Mouse (Mus musculus) stomach, embryonic 15.5 days (tissue): ENCODE data around the gene Wdhd1. TPM values are rescaled to one million over a fixed set of nuclear protein-coding genes. Genes with fewer than 3 reads are reported as not detected.
"Not testable (repeated sequence)": the region's sequence is repeated elsewhere in the genome, so short reads cannot be mapped to it uniquely, and the experiment has no call there.

Experiments
- ATAC-seq: fragments of 200-750 bp; cut with Nextera tagmentation; 2 replicates; pipeline ENCODE4 v1.8.0; 2017; ENCODE audit warnings: low read depth, moderate number of reproducible peaks, moderate TSS enrichment; ENCODE audit not compliant: insufficient read depth, low FRiP score
- H3K27ac ChIP-seq: fragments of 300-500 bp; sonication (generic); 2 replicates; pipeline ENCODE4 v1.5.1; 2015; ENCODE audit warnings: mild to moderate bottlenecking, inconsistent platforms
- H3K27me3 ChIP-seq: fragments of 300-500 bp; sonication (generic); replicated peaks from 2 replicates; pipeline ENCODE4 v1.6.1; 2015; ENCODE audit warnings: inconsistent platforms
- H3K36me3 ChIP-seq: fragments of 300-500 bp; sonication (generic); 2 replicates; pipeline ENCODE4 v1.6.1; 2015; ENCODE audit warnings: inconsistent platforms
- H3K4me1 ChIP-seq: fragments of 300-500 bp; sonication (generic); 2 replicates; pipeline ENCODE4 v1.6.1; 2015; ENCODE audit warnings: inconsistent platforms
- H3K4me2 ChIP-seq: fragments of 300-500 bp; sonication (generic); 2 replicates; pipeline ENCODE4 v1.6.1; 2015; ENCODE audit warnings: mild to moderate bottlenecking, inconsistent platforms
- H3K4me3 ChIP-seq: fragments of 300-500 bp; sonication (generic); replicated peaks from 2 replicates; pipeline ENCODE4 v1.5.1; 2015; ENCODE audit warnings: inconsistent platforms
- H3K9ac ChIP-seq: fragments of 300-500 bp; sonication (generic); 2 replicates; pipeline ENCODE4 v1.6.1; 2015; ENCODE audit warnings: inconsistent platforms
- H3K9me3 ChIP-seq: fragments of 300-500 bp; sonication (generic); 2 replicates; pipeline ENCODE4 v1.6.1; 2016; ENCODE audit warnings: inconsistent platforms
- WGBS: fragments of 180-500 bp; shearing (Covaris S2); methylation state at CpG from one replicate; pipeline ENCODE4 v1.1.7; 2015; 5-methylcytosine and 5-hydroxymethylcytosine counted together
- polyA plus RNA-seq: library from polyadenylated mRNA; unstranded; fragments of >200 nt; fragmentation: Nextera tagmentation; extraction: Ambion mirVana; gene quantifications from 2 replicates; pipeline ENCODE4 v1.2.1, GENCODE M21; 2015

Gene Wdhd1
- 27.0 and 29.5 TPM in 2 replicates for polyA plus RNA-seq

DNA sequence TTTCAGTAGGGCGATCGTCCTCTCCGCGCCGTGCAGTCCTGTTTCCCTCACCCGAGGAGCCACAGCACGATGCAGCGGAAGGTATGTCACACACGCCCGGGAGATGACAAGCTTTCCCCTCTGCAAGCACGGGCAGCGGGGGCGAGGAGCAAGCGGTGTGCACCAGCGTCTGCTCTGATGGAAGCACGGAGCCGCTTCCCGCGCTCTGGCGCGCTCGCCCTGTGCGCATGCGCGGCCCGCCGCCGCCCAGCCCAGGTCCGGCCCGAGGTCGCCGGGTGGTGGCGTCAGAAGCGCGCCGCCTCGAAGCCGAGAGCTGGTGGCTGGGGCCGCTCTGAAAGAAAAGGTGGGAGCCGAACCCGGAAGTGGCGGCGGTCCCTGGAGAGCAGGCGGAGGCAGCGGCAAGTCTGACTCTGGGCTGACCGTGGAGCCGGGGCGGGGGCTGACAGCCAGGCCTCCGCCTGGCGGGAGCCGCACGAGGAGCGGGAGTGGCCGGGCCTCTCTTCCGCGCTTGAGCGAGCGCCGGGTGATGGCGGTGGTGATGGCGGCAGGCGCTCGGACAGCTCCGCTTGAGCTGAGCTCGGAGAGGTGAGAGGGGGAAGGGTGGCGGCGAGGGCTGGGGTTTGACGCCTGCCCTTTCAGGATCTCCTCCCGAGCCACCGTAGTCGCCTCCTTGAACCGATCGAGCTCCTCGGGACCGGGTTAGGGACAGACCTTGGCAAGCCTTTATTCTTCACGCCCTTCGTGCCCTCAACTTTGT lies at the start of gene Wdhd1, which contains the start of gene Socs4:
TSS of gene Wdhd1 (minus strand) at position 221 of the 757 bp plus-strand sequence.
TSS of gene Socs4 (plus strand) at position 295 of the 757 bp plus-strand sequence.
- H3K9me3 ChIP-seq: no peaks in the 10 kb centered on the region
- H3K36me3 ChIP-seq: no peaks in the 10 kb centered on the region
- peak within 1 kb of the TSS; percentile 95 for H3K4me3 ChIP-seq
- peak; percentile 96 for ATAC-seq
- peak within 1 kb of the TSS; percentile 96 for H3K27ac ChIP-seq
- H3K4me1 ChIP-seq: no peaks in the 10 kb centered on the region
- no peaks in the 10 kb centered on the region for H3K27me3 ChIP-seq
- under 1% methylated on average over 77 of the region's 77 CpGs for WGBS
- H3K4me2 ChIP-seq: peak within 1 kb of the TSS; percentile 76
- peak within 1 kb of the TSS; percentile 89 for H3K9ac ChIP-seq

DNA sequence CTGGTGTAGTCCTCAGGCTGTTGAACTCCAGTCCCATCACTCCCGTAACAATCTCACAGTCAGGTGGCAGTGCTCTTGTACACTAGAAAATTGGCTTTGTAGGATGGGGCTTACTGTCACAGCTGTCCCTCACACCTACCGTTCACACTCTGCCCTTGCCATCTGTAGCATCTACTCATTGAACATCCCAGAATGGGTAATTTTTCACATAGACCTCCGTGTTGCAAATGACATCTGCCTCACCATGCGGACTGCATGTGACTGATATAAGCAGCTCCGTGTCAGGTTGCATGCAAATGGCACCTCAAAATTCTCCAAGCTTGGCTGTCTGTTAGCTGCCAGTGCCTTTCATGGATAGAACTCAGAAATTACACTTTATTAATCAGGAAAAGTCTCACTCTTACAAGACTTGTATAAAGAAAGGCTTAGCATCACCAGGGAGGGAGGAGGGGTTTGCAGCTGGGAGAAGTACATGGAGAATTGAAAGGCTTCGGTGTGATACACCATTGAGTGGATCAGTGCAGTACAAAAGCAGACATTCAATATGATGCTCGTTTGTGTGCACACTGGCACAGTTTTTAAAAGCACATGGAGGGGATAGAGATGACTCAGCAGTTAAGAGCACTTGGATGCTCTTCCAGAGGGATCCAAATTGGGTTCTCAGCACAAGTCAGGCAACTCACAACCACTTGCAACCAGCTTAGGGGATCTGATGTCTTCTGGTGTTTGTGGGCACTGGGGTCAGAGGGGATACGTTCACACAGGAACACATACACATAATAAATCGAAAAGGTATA lies 49.5 kb upstream of the Wdhd1 start:
- no peak overlapping the region for H3K9ac ChIP-seq
- no peak overlapping the region for H3K4me3 ChIP-seq
- no peak overlapping the region for H3K27ac ChIP-seq
- 79% methylated on average over 9 of the region's 9 CpGs for WGBS
- H3K27me3 ChIP-seq: no peaks in the 10 kb centered on the region
- no peaks in the 10 kb centered on the region for H3K9me3 ChIP-seq
- 0 out of 2 replicates have a peak, but pooled peaks cover 3% of the 10 kb centered on the region for H3K36me3 ChIP-seq
- no peak overlapping the region for H3K4me2 ChIP-seq
- no peak for ATAC-seq
- no peaks in the 10 kb centered on the region for H3K4me1 ChIP-seq

GRCm38 (mm10) chr14:47321581-47321980 lies 44.9 kb upstream of the Wdhd1 start:
- not testable (repeated sequence) for H3K27me3 ChIP-seq, H3K4me2 ChIP-seq, H3K4me3 ChIP-seq, H3K9me3 ChIP-seq, H3K27ac ChIP-seq, H3K4me1 ChIP-seq, H3K9ac ChIP-seq
- peaks cover 12% of the 10 kb centered on the region for H3K36me3 ChIP-seq
- peak; percentile 91 for ATAC-seq
- 84% methylated on average over 7 of the region's 8 CpGs for WGBS

GRCm38 (mm10) chr14:47319362-47319761 lies 42.7 kb upstream of the Wdhd1 start:
- no peak overlapping the region for H3K4me2 ChIP-seq
- 76% methylated on average over 5 of the region's 5 CpGs for WGBS

DNA sequence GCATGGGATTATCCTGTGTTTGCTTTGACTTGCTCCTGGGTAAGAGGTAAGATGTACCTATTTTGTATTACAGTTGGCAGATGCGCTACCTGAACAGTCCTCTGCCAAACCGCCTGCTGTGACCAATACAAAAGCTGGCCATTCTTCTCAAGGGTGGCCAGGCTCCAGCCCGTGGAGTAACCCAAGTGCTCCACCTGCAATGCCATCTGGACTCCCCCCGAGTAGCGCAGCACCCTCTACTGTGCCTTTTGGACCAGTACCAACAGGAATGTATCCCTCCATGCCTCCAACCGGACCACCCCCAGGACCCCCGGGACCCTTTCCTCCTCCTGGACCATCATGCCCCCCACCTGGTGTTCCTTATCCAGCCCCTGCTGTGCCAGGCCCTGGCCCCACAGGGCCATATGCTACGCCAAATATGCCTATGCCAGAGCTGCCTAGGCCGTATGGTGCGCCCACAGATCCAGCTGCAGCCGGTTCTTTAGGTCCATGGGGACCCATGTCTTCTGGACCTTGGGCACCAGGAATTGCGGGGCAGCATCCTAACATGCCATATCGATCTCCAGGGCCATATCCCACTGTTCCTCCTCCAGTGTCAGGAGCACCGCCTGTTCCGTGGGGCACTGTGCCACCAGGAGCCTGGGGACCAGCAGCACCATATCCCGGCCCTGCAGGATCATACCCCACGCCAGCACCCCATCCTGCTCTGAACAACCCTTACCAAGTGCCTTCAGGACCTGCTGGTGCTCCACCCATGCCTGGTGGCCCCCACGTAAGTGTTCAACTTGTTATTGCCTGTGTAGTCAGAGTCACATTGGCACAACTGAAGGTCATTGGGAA lies 33.9 kb upstream of the Wdhd1 start:
- Histone ChIP-seq H3K27ac (no peak overlapping the region), H3K9ac (no peak overlapping the region), H3K36me3 (peaks cover 35% of the 10 kb centered on the region), H3K4me1 (no peaks in the 10 kb centered on the region), H3K4me2 (no peak overlapping the region), H3K9me3 (no peaks in the 10 kb centered on the region), H3K4me3 (no peak overlapping the region), H3K27me3 (no peaks in the 10 kb centered on the region)
- WGBS: 92% methylated on average over 18 of the region's 18 CpGs
- ATAC-seq: no peak

More at GRCm38 (mm10) chr14:47319362-47319761, 42.7 kb upstream of the Wdhd1 start:
- no peak overlapping the region for H3K9ac ChIP-seq
- H3K27me3 ChIP-seq: no peaks in the 10 kb centered on the region
- H3K9me3 ChIP-seq: no peaks in the 10 kb centered on the region
- no peak overlapping the region for H3K27ac ChIP-seq
- no peaks in the 10 kb centered on the region for H3K4me1 ChIP-seq
- peaks cover 18% of the 10 kb centered on the region for H3K36me3 ChIP-seq
- H3K4me3 ChIP-seq: no peak overlapping the region
- ATAC-seq: no peak

DNA sequence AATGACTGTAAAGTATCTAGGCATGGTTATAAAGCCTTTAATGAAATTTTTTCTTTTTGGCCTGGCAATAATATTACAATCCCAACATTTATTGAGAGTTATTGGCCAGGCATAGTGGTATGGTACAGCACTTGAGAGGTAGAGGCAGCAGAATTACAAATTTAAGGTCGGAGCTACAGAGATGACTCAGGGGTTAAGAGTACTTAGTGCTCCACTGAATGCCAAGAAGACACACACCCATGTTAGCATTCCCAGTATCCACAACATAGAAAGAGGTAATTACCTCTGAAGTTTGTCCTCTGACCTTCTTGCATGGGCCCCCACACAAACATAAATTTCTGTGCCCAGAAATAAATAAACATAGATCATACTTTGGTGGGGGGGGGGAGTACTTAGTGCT lies 32.4 kb upstream of the Wdhd1 start:
- H3K27ac ChIP-seq: no peak overlapping the region
- H3K9me3 ChIP-seq: no peaks in the 10 kb centered on the region
- H3K36me3 ChIP-seq: peaks cover 27% of the 10 kb centered on the region
- H3K4me3 ChIP-seq: no peak overlapping the region
- no peaks in the 10 kb centered on the region for H3K27me3 ChIP-seq
- WGBS: 85% methylated on average over 1 of the region's 1 CpGs
- H3K4me1 ChIP-seq: no peaks in the 10 kb centered on the region
- H3K4me2 ChIP-seq: no peak overlapping the region
- no peak overlapping the region for H3K9ac ChIP-seq
- no peak for ATAC-seq

GRCm38 (mm10) chr14:47307669-47308068 lies 31.0 kb upstream of the Wdhd1 start:
- no peaks in the 10 kb centered on the region for H3K4me1 ChIP-seq
- no peak overlapping the region for H3K27ac ChIP-seq
- peaks cover 21% of the 10 kb centered on the region for H3K36me3 ChIP-seq
- H3K4me3 ChIP-seq: no peak overlapping the region
- no peak overlapping the region for H3K4me2 ChIP-seq
- H3K9me3 ChIP-seq: no peaks in the 10 kb centered on the region
- 72% methylated on average over 3 of the region's 3 CpGs for WGBS
- no peak overlapping the region for H3K9ac ChIP-seq
- no peaks in the 10 kb centered on the region for H3K27me3 ChIP-seq
- ATAC-seq: no peak

DNA sequence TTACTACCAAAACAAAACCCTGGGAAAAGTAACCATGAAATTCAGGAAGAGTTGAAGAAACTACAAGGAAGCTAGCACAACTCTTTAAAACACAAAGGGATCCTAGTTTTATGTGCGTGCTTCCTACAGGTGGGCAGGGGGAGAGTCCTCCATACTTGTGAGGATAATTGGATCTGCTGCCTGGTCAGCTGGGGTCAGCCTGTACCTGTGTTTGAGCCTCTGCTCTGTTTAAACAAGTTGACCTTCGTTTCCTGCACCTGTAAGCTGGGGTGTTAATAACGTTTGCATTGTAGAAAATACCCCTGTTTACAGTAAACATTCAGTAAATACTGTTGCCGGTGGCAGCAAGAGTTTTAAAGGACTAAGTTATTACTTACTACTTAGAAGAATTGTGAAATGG lies 29.3 kb upstream of the Wdhd1 start:
- peaks cover 15% of the 10 kb centered on the region for H3K36me3 ChIP-seq
- H3K27ac ChIP-seq: no peak overlapping the region
- WGBS: 66% methylated on average over 4 of the region's 4 CpGs

GRCm38 (mm10) chr14:47304814-47305405 lies 28.3 kb upstream of the Wdhd1 start:
- 89% methylated on average over 6 of the region's 6 CpGs for WGBS
- Histone ChIP-seq H3K9ac (no peak overlapping the region), H3K4me2 (no peak overlapping the region), H3K4me3 (no peak overlapping the region), H3K9me3 (no peaks in the 10 kb centered on the region), H3K4me1 (peaks cover 3% of the 10 kb centered on the region; the same call in 1 of the 2 replicates), H3K36me3 (peaks cover 5% of the 10 kb centered on the region; the same call in 1 of the 2 replicates), H3K27ac (no peak overlapping the region), H3K27me3 (no peaks in the 10 kb centered on the region)
- ATAC-seq: no peak

More for the DNA sequence above, 29.3 kb upstream of the Wdhd1 start:
- Histone ChIP-seq H3K4me2 (no peak overlapping the region), H3K4me1 (no peaks in the 10 kb centered on the region), H3K9ac (no peak overlapping the region), H3K4me3 (no peak overlapping the region), H3K9me3 (no peaks in the 10 kb centered on the region), H3K27me3 (no peaks in the 10 kb centered on the region)
- no peak for ATAC-seq

GRCm38 (mm10) chr14:47302885-47303680 lies 26.4 kb upstream of the Wdhd1 start:
- WGBS: 74% methylated on average over 14 of the region's 14 CpGs
- H3K27ac ChIP-seq: no peak overlapping the region
- no peak for ATAC-seq
- H3K9me3 ChIP-seq: no peaks in the 10 kb centered on the region
- peaks cover 10% of the 10 kb centered on the region; the same call in 1 of the 2 replicates for H3K4me1 ChIP-seq
- no peak overlapping the region for H3K9ac ChIP-seq
- no peaks in the 10 kb centered on the region for H3K36me3 ChIP-seq
- H3K4me2 ChIP-seq: no peak overlapping the region
- H3K4me3 ChIP-seq: no peak overlapping the region
- no peaks in the 10 kb centered on the region for H3K27me3 ChIP-seq
